Mouse (Mus musculus) neural tube, embryonic 15.5 days (tissue): ENCODE measurements at regions not wholly inside any gene's neighbourhood (a gene's known extent, or its start where the extent isn't known, plus 50 kb on each side); places are given as distances from the start of the nearest gene placed in this dataset.

Experiments
- ATAC-seq: fragments of 200-750 bp; cut with Nextera tagmentation; 2 replicates; pipeline ENCODE4 v1.8.0; 2017; ENCODE audit warnings: mild to moderate bottlenecking, moderate TSS enrichment, moderate library complexity; ENCODE audit not compliant: low FRiP score
- H3K27ac ChIP-seq: fragments of 300-500 bp; sonication (generic); replicated peaks from 2 replicates; pipeline ENCODE4 v1.5.1; 2015; ENCODE audit warnings: mild to moderate bottlenecking, inconsistent platforms
- H3K27me3 ChIP-seq: fragments of 300-500 bp; sonication (generic); replicated peaks from 2 replicates; pipeline ENCODE4 v1.6.1; 2015; ENCODE audit warnings: inconsistent platforms
- H3K36me3 ChIP-seq: fragments of 300-500 bp; sonication (generic); 2 replicates; pipeline ENCODE4 v1.6.1; 2015; ENCODE audit warnings: inconsistent platforms
- H3K4me1 ChIP-seq: fragments of 300-500 bp; sonication (generic); 2 replicates; pipeline ENCODE4 v1.6.1; 2015; ENCODE audit warnings: inconsistent platforms
- H3K4me2 ChIP-seq: fragments of 300-500 bp; sonication (generic); 2 replicates; pipeline ENCODE4 v1.6.1; 2015; ENCODE audit warnings: inconsistent platforms, mild to moderate bottlenecking, moderate library complexity
- H3K4me3 ChIP-seq: fragments of 300-500 bp; sonication (generic); replicated peaks from 2 replicates; pipeline ENCODE4 v1.5.1; 2015; ENCODE audit warnings: mild to moderate bottlenecking, inconsistent platforms
- H3K9ac ChIP-seq: fragments of 300-500 bp; sonication (generic); replicated peaks from 2 replicates; pipeline ENCODE4 v1.6.1; 2015; ENCODE audit warnings: mild to moderate bottlenecking, inconsistent platforms
- H3K9me3 ChIP-seq: fragments of 300-500 bp; sonication (generic); replicated peaks from 2 replicates; pipeline ENCODE4 v1.6.1; 2016; ENCODE audit warnings: inconsistent platforms
- WGBS: fragments of 180-500 bp; shearing (Covaris S2); methylation state at CpG from one replicate; pipeline ENCODE4 v1.1.7; 2015; ENCODE audit warnings: mixed read lengths; 5-methylcytosine and 5-hydroxymethylcytosine counted together

GRCm38 (mm10) chr1:72108678-72109077, 103.4 kb downstream of the Mreg start:
- H3K27ac ChIP-seq = no peak overlapping the region
- ATAC-seq = no peak
- H3K36me3 ChIP-seq = no peaks in the 10 kb centered on the region
- no peak overlapping the region for H3K4me3 ChIP-seq
- H3K9me3 ChIP-seq = no peaks in the 10 kb centered on the region
- no peaks in the 10 kb centered on the region for H3K4me1 ChIP-seq
- H3K4me2 ChIP-seq = no peak overlapping the region
- no peaks in the 10 kb centered on the region for H3K27me3 ChIP-seq
- H3K9ac ChIP-seq = no peak overlapping the region
- WGBS = 75% methylated on average over 8 of the region's 8 CpGs

GRCm38 (mm10) chr1:72107125-72107524, 105.0 kb downstream of the Mreg start:
- 94% methylated on average over 7 of the region's 7 CpGs for WGBS
- no peak overlapping the region for H3K4me3 ChIP-seq
- no peaks in the 10 kb centered on the region for H3K36me3 ChIP-seq
- no peak overlapping the region for H3K27ac ChIP-seq
- H3K9me3 ChIP-seq = no peaks in the 10 kb centered on the region
- no peak overlapping the region for H3K9ac ChIP-seq
- H3K4me1 ChIP-seq = no peaks in the 10 kb centered on the region
- H3K27me3 ChIP-seq = no peaks in the 10 kb centered on the region
- no peak for ATAC-seq
- H3K4me2 ChIP-seq = no peak overlapping the region

- Histone ChIP-seq H3K4me2 (no peak overlapping the region), H3K36me3 (no peaks in the 10 kb centered on the region), H3K9ac (no peak overlapping the region), H3K4me1 (no peaks in the 10 kb centered on the region), H3K27me3 (no peaks in the 10 kb centered on the region), H3K9me3 (no peaks in the 10 kb centered on the region), H3K27ac (no peak overlapping the region), H3K4me3 (no peak overlapping the region)
- ATAC-seq = no peak
- WGBS = 91% methylated on average over 4 of the region's 4 CpGs
These were observed 105.5 kb downstream of the Mreg start for GRCm38 (mm10) chr1:72106655-72107054.

- Histone ChIP-seq H3K9me3 (no peaks in the 10 kb centered on the region), H3K27me3 (no peaks in the 10 kb centered on the region), H3K9ac (no peak overlapping the region), H3K4me1 (no peaks in the 10 kb centered on the region), H3K36me3 (no peaks in the 10 kb centered on the region), H3K4me2 (no peak overlapping the region), H3K27ac (no peak overlapping the region), H3K4me3 (no peak overlapping the region)
- WGBS = 73% methylated on average over 5 of the region's 5 CpGs
- ATAC-seq = no peak
These were observed 106.6 kb downstream of the Mreg start for GRCm38 (mm10) chr1:72105435-72106057.

GRCm38 (mm10) chr1:72103962-72104361, 108.1 kb downstream of the Mreg start:
- Histone ChIP-seq H3K4me2 (no peak overlapping the region), H3K27ac (no peak overlapping the region), H3K9ac (no peak overlapping the region), H3K4me3 (no peak overlapping the region), H3K4me1 (no peaks in the 10 kb centered on the region), H3K36me3 (no peaks in the 10 kb centered on the region), H3K27me3 (no peaks in the 10 kb centered on the region), H3K9me3 (no peaks in the 10 kb centered on the region)
- no peak for ATAC-seq
- WGBS = 88% methylated on average over 6 of the region's 6 CpGs

DNA sequence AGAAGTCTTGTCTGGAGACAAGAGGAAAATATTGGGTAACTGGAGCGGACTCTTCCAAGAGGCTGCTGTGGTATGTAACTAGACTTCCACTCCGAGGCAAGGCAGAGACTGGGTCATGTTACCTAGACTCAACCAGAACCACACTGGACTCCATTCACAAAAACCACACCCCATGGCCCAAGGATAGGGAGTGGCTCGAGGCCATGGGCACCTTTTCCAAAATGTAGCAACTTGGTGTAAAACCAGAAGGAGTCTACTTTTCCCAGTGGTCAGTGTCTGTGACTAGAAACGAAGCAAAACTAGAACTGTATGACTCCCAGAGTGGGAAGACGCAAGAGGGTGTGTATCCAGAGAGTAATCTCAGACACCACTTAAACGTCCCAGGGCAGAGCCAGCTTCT, 108.7 kb downstream of the Mreg start:
- H3K9ac ChIP-seq = no peak overlapping the region
- 91% methylated on average over 6 of the region's 6 CpGs for WGBS
- H3K27ac ChIP-seq = no peak overlapping the region
- no peak overlapping the region for H3K4me2 ChIP-seq
- no peaks in the 10 kb centered on the region for H3K27me3 ChIP-seq
- H3K9me3 ChIP-seq = no peaks in the 10 kb centered on the region
- no peak for ATAC-seq
- H3K4me3 ChIP-seq = no peak overlapping the region
- no peaks in the 10 kb centered on the region for H3K4me1 ChIP-seq
- no peaks in the 10 kb centered on the region for H3K36me3 ChIP-seq

DNA sequence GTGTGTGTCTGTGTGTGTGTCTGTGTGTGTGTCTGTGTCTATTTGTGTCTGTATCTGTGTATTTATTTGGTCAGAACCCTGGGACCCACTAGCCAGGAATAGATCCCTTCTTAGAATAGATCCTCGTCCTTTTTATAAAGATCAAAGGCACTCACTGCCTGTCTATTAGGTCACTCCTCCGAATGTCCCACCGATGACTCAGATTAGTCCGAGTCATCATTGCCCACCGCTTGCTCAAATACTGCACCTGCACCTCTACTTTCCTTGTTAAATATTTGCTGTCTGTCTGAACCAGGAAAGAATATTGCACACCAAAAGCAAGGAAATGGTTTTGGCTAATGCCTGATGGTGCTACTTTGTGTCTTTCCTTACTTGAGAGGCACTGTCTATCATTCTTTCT, 112.7 kb downstream of the Mreg start:
- no peak overlapping the region for H3K4me3 ChIP-seq
- no peak for ATAC-seq
- H3K9ac ChIP-seq = no peak overlapping the region
- H3K4me2 ChIP-seq = no peak overlapping the region
- no peak overlapping the region for H3K27ac ChIP-seq
- no peaks in the 10 kb centered on the region for H3K27me3 ChIP-seq
- WGBS = 70% methylated on average over 5 of the region's 5 CpGs
- H3K4me1 ChIP-seq = no peaks in the 10 kb centered on the region
- no peaks in the 10 kb centered on the region for H3K9me3 ChIP-seq
- no peaks in the 10 kb centered on the region for H3K36me3 ChIP-seq

DNA sequence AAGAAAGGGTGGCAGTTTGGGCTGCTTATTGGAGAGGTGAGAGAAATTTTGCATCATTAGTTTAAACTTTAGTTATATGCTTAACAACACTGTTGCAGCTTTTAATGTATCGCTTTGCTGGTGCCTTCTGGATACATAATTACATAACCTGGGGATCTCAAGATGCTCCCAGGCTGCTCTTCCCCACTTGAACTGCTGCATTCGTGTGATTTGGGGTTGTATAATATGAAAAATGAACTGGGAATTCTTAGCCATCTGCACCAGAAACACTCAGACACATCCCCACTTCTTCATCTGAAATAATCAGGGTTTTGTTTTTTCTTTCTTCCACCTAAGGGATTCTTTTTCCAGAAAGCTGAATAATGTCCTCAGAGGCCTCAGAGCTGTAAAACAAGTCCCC, 120.8 kb downstream of the Mreg start:
- Histone ChIP-seq H3K4me1 (no peaks in the 10 kb centered on the region), H3K27ac (no peak overlapping the region), H3K4me3 (no peak overlapping the region), H3K4me2 (no peak overlapping the region), H3K27me3 (no peaks in the 10 kb centered on the region), H3K9me3 (no peaks in the 10 kb centered on the region), H3K36me3 (no peaks in the 10 kb centered on the region), H3K9ac (no peak overlapping the region)
- WGBS = 72% methylated on average over 2 of the region's 2 CpGs
- no peak for ATAC-seq

DNA sequence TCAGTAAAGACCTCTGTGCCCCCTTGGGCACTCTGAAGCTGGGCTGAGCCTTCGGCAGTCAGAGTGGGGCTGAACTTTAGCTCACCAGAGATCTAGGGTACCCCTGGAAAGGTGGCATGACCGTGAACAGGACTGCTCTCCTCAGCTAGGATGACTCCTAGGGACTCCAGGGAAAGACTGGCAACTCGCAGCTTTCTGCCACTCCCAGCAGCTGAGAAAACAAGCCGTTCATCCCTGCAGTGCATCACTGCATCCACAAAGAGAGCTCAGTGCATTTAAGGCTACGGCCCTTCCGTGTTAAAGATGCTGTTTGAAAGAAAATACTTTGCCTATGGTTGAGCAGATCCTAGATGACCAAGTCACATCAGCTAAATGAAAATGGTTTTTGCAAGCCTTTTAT, 126.4 kb downstream of the Mreg start:
- Histone ChIP-seq H3K36me3 (no peaks in the 10 kb centered on the region), H3K4me2 (no peak overlapping the region), H3K9me3 (no peaks in the 10 kb centered on the region), H3K27ac (no peak overlapping the region), H3K9ac (no peak overlapping the region), H3K27me3 (no peaks in the 10 kb centered on the region), H3K4me3 (no peak overlapping the region), H3K4me1 (no peaks in the 10 kb centered on the region)
- ATAC-seq = no peak
- 69% methylated on average over 6 of the region's 6 CpGs for WGBS

DNA sequence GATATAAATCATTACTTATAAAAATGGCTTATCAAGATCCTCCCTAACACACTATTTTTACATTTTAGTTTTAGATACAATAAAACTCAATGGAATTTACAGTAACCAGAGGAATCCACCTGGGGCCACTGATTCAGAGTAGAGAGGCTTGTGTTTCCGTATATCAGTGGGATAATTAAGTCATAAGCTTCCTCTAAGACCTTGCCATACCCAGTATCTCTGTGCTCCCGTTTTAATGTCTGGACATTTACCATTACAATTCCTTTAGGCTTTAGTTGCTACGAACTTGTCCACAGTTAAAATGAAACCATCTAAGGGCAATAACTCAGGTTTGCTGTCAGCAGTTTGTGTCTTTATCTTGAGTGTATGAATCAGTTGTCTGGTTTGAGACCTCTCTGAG, 127.9 kb downstream of the Mreg start:
- no peak overlapping the region for H3K4me2 ChIP-seq
- no peaks in the 10 kb centered on the region for H3K27me3 ChIP-seq
- no peak for ATAC-seq
- no peaks in the 10 kb centered on the region for H3K4me1 ChIP-seq
- no peak overlapping the region for H3K4me3 ChIP-seq
- no peaks in the 10 kb centered on the region for H3K9me3 ChIP-seq
- no peak overlapping the region for H3K27ac ChIP-seq
- 41% methylated on average over 3 of the region's 3 CpGs for WGBS
- H3K9ac ChIP-seq = no peak overlapping the region
- no peaks in the 10 kb centered on the region for H3K36me3 ChIP-seq

GRCm38 (mm10) chr1:72082366-72082765, 129.7 kb downstream of the Mreg start:
- ATAC-seq = no peak
- H3K9ac ChIP-seq = no peak overlapping the region
- H3K27ac ChIP-seq = no peak overlapping the region
- no peaks in the 10 kb centered on the region for H3K9me3 ChIP-seq
- H3K36me3 ChIP-seq = no peaks in the 10 kb centered on the region
- no peaks in the 10 kb centered on the region for H3K4me1 ChIP-seq
- H3K4me3 ChIP-seq = no peak overlapping the region
- H3K4me2 ChIP-seq = no peak overlapping the region
- 79% methylated on average over 4 of the region's 4 CpGs for WGBS
- no peaks in the 10 kb centered on the region for H3K27me3 ChIP-seq

GRCm38 (mm10) chr1:72081811-72082210, 130.3 kb downstream of the Mreg start:
- H3K27me3 ChIP-seq = no peaks in the 10 kb centered on the region
- no peak overlapping the region for H3K27ac ChIP-seq
- 74% methylated on average over 5 of the region's 5 CpGs for WGBS
- no peaks in the 10 kb centered on the region for H3K4me1 ChIP-seq
- no peak overlapping the region for H3K4me3 ChIP-seq
- ATAC-seq = no peak
- no peak overlapping the region for H3K9ac ChIP-seq
- no peak overlapping the region for H3K4me2 ChIP-seq
- H3K36me3 ChIP-seq = no peaks in the 10 kb centered on the region
- H3K9me3 ChIP-seq = no peaks in the 10 kb centered on the region
